Mouse (Mus musculus) stomach, embryonic 15.5 days (tissue): ENCODE results near the gene Cldn11. TPM values are rescaled to one million over a fixed set of nuclear protein-coding genes. Genes with fewer than 3 reads are reported as not detected.

Experiments used
- ATAC-seq: fragments of 200-750 bp; cut with Nextera tagmentation; 2 replicates; pipeline ENCODE4 v1.8.0; 2017; ENCODE audit warnings: low read depth, moderate number of reproducible peaks, moderate TSS enrichment; ENCODE audit not compliant: insufficient read depth, low FRiP score
- H3K27ac ChIP-seq: fragments of 300-500 bp; sonication (generic); 2 replicates; pipeline ENCODE4 v1.5.1; 2015; ENCODE audit warnings: mild to moderate bottlenecking, inconsistent platforms
- H3K27me3 ChIP-seq: fragments of 300-500 bp; sonication (generic); replicated peaks from 2 replicates; pipeline ENCODE4 v1.6.1; 2015; ENCODE audit warnings: inconsistent platforms
- H3K36me3 ChIP-seq: fragments of 300-500 bp; sonication (generic); 2 replicates; pipeline ENCODE4 v1.6.1; 2015; ENCODE audit warnings: inconsistent platforms
- H3K4me1 ChIP-seq: fragments of 300-500 bp; sonication (generic); 2 replicates; pipeline ENCODE4 v1.6.1; 2015; ENCODE audit warnings: inconsistent platforms
- H3K4me2 ChIP-seq: fragments of 300-500 bp; sonication (generic); 2 replicates; pipeline ENCODE4 v1.6.1; 2015; ENCODE audit warnings: mild to moderate bottlenecking, inconsistent platforms
- H3K4me3 ChIP-seq: fragments of 300-500 bp; sonication (generic); replicated peaks from 2 replicates; pipeline ENCODE4 v1.5.1; 2015; ENCODE audit warnings: inconsistent platforms
- H3K9ac ChIP-seq: fragments of 300-500 bp; sonication (generic); 2 replicates; pipeline ENCODE4 v1.6.1; 2015; ENCODE audit warnings: inconsistent platforms
- H3K9me3 ChIP-seq: fragments of 300-500 bp; sonication (generic); 2 replicates; pipeline ENCODE4 v1.6.1; 2016; ENCODE audit warnings: inconsistent platforms
- WGBS: fragments of 180-500 bp; shearing (Covaris S2); methylation state at CpG from one replicate; pipeline ENCODE4 v1.1.7; 2015; 5-methylcytosine and 5-hydroxymethylcytosine counted together
- polyA plus RNA-seq: library from polyadenylated mRNA; unstranded; fragments of >200 nt; fragmentation: Nextera tagmentation; extraction: Ambion mirVana; gene quantifications from 2 replicates; pipeline ENCODE4 v1.2.1, GENCODE M21; 2015

Gene Cldn11
- polyA plus RNA-seq, 1 experiment from 2014 or later = 4.9 TPM

- 93% methylated on average over 14 of the region's 14 CpGs for WGBS
- Histone ChIP-seq H3K9me3 (no peaks in the 10 kb centered on the region), H3K4me1 (no peaks in the 10 kb centered on the region), H3K4me3 (no peak overlapping the region), H3K4me2 (no peak overlapping the region), H3K27me3 (no peaks in the 10 kb centered on the region), H3K9ac (no peak overlapping the region), H3K36me3 (no peaks in the 10 kb centered on the region), H3K27ac (no peak overlapping the region)
- no peak for ATAC-seq
Measured at GRCm38 (mm10) chr3:31162860-31163259, 13.1 kb downstream of the Cldn11 start.

- Histone ChIP-seq H3K27ac (no peak overlapping the region), H3K9ac (no peak overlapping the region), H3K4me3 (no peak overlapping the region), H3K27me3 (no peaks in the 10 kb centered on the region), H3K36me3 (no peaks in the 10 kb centered on the region), H3K9me3 (no peaks in the 10 kb centered on the region), H3K4me1 (no peaks in the 10 kb centered on the region), H3K4me2 (no peak overlapping the region)
- WGBS = 72% methylated on average over 3 of the region's 3 CpGs
- no peak for ATAC-seq
Measured at GRCm38 (mm10) chr3:31165803-31166202, 16.1 kb downstream of the Cldn11 start.

GRCm38 (mm10) chr3:31166365-31166871 is 16.7 kb downstream of the Cldn11 start:
- H3K4me3 ChIP-seq = no peak overlapping the region
- H3K36me3 ChIP-seq = no peaks in the 10 kb centered on the region
- H3K9ac ChIP-seq = no peak overlapping the region
- no peak overlapping the region for H3K4me2 ChIP-seq
- 53% methylated on average over 12 of the region's 12 CpGs for WGBS
- ATAC-seq = no peak
- no peaks in the 10 kb centered on the region for H3K27me3 ChIP-seq
- no peaks in the 10 kb centered on the region for H3K4me1 ChIP-seq
- no peaks in the 10 kb centered on the region for H3K9me3 ChIP-seq
- no peak overlapping the region for H3K27ac ChIP-seq

- no peak overlapping the region for H3K4me3 ChIP-seq
- H3K36me3 ChIP-seq = no peaks in the 10 kb centered on the region
- no peak for ATAC-seq
- H3K9me3 ChIP-seq = no peaks in the 10 kb centered on the region
- WGBS = 85% methylated on average over 7 of the region's 7 CpGs
- H3K4me2 ChIP-seq = no peak overlapping the region
- no peaks in the 10 kb centered on the region for H3K27me3 ChIP-seq
- H3K4me1 ChIP-seq = no peaks in the 10 kb centered on the region
- H3K9ac ChIP-seq = no peak overlapping the region
- no peak overlapping the region for H3K27ac ChIP-seq
Measured at GRCm38 (mm10) chr3:31190342-31190741, 40.6 kb downstream of the Cldn11 start.

- Histone ChIP-seq H3K4me1 (no peaks in the 10 kb centered on the region), H3K4me3 (no peak overlapping the region), H3K27me3 (no peaks in the 10 kb centered on the region), H3K27ac (0 out of 2 replicates have a peak overlapping the region, but pooled peaks have one; percentile 17), H3K9me3 (no peaks in the 10 kb centered on the region), H3K36me3 (no peaks in the 10 kb centered on the region), H3K9ac (no peak overlapping the region), H3K4me2 (no peak overlapping the region; the same call in 1 of the 2 replicates)
- ATAC-seq = no peak
- WGBS = 41% methylated on average over 10 of the region's 10 CpGs
Measured at GRCm38 (mm10) chr3:31191402-31191801, 41.7 kb downstream of the Cldn11 start.

GRCm38 (mm10) chr3:31199162-31199877 is 49.6 kb downstream of the Cldn11 start:
- no peak overlapping the region; the same call in 1 of the 2 replicates for H3K27ac ChIP-seq
- ATAC-seq = no peak
- H3K9me3 ChIP-seq = no peaks in the 10 kb centered on the region
- H3K9ac ChIP-seq = no peak overlapping the region
- no peak overlapping the region for H3K4me3 ChIP-seq
- no peaks in the 10 kb centered on the region for H3K4me1 ChIP-seq
- no peaks in the 10 kb centered on the region for H3K36me3 ChIP-seq
- H3K27me3 ChIP-seq = no peaks in the 10 kb centered on the region
- WGBS = 50% methylated on average over 13 of the region's 17 CpGs
- no peak overlapping the region for H3K4me2 ChIP-seq

GRCm38 (mm10) chr3:31203947-31204346 is 54.2 kb downstream of the Cldn11 start:
- peaks cover 10% of the 10 kb centered on the region; the same call in 1 of the 2 replicates for H3K4me1 ChIP-seq
- ATAC-seq = no peak
- no peak overlapping the region for H3K4me3 ChIP-seq
- H3K9ac ChIP-seq = no peak overlapping the region
- WGBS = 84% methylated on average over 11 of the region's 11 CpGs
- no peaks in the 10 kb centered on the region for H3K9me3 ChIP-seq
- no peak overlapping the region for H3K27ac ChIP-seq
- no peaks in the 10 kb centered on the region for H3K27me3 ChIP-seq
- H3K4me2 ChIP-seq = no peak overlapping the region
- H3K36me3 ChIP-seq = no peaks in the 10 kb centered on the region

- ATAC-seq = no peak
- H3K27me3 ChIP-seq = no peaks in the 10 kb centered on the region
- H3K4me2 ChIP-seq = no peak overlapping the region
- H3K9me3 ChIP-seq = no peaks in the 10 kb centered on the region
- H3K9ac ChIP-seq = no peak overlapping the region
- no peaks in the 10 kb centered on the region for H3K36me3 ChIP-seq
- H3K27ac ChIP-seq = no peak overlapping the region
- no peak overlapping the region for H3K4me3 ChIP-seq
- 53% methylated on average over 3 of the region's 3 CpGs for WGBS
- peaks cover 16% of the 10 kb centered on the region; the same call in 1 of the 2 replicates for H3K4me1 ChIP-seq
Measured at GRCm38 (mm10) chr3:31205167-31205566, 55.4 kb downstream of the Cldn11 start.

- Histone ChIP-seq H3K27me3 (no peaks in the 10 kb centered on the region), H3K4me2 (no peak overlapping the region), H3K4me1 (peaks cover 16% of the 10 kb centered on the region; the same call in 1 of the 2 replicates), H3K4me3 (no peak overlapping the region), H3K9me3 (no peaks in the 10 kb centered on the region), H3K36me3 (no peaks in the 10 kb centered on the region), H3K27ac (no peak overlapping the region), H3K9ac (no peak overlapping the region)
- 38% methylated on average over 4 of the region's 4 CpGs for WGBS
- ATAC-seq = no peak
Measured at GRCm38 (mm10) chr3:31208046-31208445, 58.3 kb downstream of the Cldn11 start.

- Histone ChIP-seq H3K9me3 (no peaks in the 10 kb centered on the region), H3K9ac (no peak overlapping the region), H3K27me3 (no peaks in the 10 kb centered on the region), H3K27ac (no peak overlapping the region), H3K4me3 (no peak overlapping the region), H3K36me3 (no peaks in the 10 kb centered on the region), H3K4me2 (peak overlapping the region; percentile 42; the same call in 1 of the 2 replicates), H3K4me1 (peaks cover 16% of the 10 kb centered on the region; the same call in 1 of the 2 replicates)
- WGBS = 11% methylated on average over 6 of the region's 6 CpGs
- ATAC-seq = no peak
Measured at GRCm38 (mm10) chr3:31208458-31208994, 58.8 kb downstream of the Cldn11 start.

GRCm38 (mm10) chr3:31209001-31209400 is 59.3 kb downstream of the Cldn11 start:
- Histone ChIP-seq H3K4me3 (0 out of 2 replicates have a peak overlapping the region, but pooled peaks have one; percentile 12), H3K27me3 (no peaks in the 10 kb centered on the region), H3K4me2 (peak overlapping the region; percentile 42), H3K36me3 (no peaks in the 10 kb centered on the region), H3K4me1 (peaks cover 16% of the 10 kb centered on the region; the same call in 1 of the 2 replicates), H3K27ac (no peak overlapping the region), H3K9ac (no peak overlapping the region), H3K9me3 (no peaks in the 10 kb centered on the region)
- WGBS = 6% methylated on average over 19 of the region's 19 CpGs
- no peak for ATAC-seq
